Mouse (Mus musculus) testis, postnatal 10 days (tissue): ENCODE data around the gene Bicc1.

ENCODE experiments used
- DNase-seq: peaks from one replicate; pipeline ENCODE4 v3.0.0; 2021; ENCODE audit warnings: low spot score

The Bicc1 gene

DNA sequence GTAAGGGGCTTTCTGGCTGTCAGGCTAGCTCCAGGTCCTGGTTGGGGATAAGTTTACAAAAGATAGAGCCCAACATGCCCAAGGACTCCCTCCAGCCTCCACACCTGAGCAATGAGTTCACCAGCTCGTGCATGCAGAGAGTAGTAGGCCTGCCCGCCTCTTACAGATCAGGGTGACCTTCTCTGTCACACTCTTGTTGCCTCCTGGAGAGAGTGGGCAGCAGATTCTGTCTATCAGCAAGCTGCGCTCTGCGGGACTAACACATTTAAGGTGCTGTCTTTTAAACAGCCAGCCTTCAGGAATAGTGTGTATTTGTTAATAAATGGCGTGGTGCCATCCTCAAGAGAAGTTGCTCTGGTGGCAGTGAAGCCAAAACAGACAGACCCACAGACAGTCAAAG is 101.4 kb downstream of the Bicc1 start:
- DNase-seq = no peak

DNA sequence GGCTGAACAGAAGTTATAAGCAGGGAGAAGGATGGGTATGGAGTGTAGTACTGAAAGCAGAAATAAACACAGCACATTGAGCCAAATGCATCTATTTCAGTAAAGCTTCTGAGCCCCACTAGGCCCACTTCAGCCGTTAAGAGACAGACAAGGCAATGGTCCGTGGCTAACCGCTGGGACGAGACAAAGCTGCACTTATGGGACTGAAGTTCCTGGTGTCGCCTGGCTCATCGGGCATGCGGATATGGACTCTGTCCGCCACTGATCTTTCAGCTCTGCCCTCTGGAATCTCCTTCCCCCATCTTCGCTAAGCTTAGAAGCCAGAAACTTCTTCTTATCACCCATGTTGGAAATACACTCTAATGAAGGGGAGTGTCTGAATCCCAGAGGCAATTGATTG is 106.8 kb downstream of the Bicc1 start:
- no peak for DNase-seq

DNA sequence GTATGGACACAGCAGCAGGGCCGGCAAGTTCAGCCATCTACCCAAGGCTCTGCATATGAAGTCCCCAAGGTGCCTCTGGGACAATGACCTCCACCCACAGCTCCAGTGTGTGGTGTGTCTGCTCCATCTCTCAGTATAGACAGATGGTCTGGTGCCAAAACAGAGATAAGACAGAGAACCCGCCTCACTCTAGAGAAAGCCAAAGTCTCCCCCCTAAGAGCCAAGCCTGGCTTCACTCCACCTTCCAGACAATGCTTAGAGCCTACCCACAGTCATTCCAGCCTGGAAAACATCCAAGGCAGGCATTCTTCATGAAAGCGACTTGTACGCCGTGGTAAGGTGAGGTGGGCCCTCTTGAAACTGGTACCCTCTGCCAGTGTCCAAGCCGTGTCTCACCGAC is 107.3 kb downstream of the Bicc1 start:
- DNase-seq = no peak

DNA sequence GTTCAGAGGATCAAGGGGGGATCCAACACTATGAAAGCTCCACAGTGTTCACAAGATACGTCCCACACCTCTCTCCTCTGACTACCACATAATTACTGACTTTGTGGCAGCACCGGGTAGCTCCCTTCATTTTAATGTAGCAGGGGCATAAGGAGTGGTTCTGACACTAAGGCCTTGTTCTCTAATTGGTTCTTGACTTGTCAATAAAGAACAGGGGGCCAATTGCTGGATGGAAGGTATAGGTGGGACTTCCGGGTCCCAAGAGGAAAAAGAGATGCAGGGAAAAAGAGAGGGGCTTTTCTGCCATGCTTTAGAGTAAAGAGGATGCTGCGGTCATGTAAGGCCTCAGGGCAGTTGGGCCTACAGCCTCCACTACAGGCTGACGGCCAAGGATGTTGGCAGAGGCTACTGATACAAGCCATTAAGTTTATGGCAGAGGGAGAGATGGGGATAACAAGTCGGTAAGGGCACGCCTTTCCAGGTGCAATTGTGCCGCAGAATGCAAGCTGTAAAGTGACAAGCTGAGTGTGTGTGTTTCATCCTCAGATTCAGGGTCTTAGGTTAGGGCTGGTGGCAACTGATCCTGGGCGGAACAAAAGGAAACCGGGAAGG is 108.7 kb downstream of the Bicc1 start:
- DNase-seq = no peak

DNA sequence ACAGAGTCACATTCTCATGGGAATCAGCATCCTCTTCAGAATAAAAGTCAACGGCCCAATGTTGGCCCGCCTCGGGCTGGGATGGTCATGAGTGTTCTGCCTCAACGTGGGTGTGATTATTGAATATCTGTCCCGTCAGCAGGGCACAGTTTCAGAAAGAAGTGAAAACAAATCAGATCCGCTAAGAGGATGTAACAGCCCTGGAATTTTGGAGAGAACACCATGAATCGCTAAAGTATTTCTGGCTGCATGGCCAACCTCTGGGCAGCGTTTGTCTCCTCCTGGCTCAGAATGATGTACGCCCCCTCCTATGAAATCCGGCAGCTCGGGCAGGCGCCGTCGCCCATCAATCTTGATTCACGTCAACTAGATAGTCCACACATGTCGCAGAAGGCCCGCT is 110.2 kb downstream of the Bicc1 start:
- DNase-seq = peak; percentile 54

DNA sequence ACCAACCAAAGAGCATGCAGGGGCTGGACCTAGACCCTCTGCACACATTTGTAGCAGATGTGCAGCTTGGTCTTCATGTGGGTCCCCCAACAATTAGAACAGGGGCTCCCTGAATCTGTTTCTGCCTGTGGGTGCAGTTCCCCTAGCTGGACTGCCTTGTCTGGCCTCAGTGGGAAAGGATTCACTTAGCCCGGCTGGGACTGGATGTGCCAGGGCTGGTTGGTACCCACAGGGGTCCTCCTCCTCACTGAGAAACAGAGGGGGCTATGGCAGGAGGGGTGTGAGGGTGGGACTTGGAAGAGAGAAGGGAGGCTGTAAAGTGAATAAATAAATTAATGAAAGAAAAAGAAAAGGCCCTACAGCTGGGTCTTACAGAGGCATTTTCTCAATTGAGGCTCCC is 115.1 kb downstream of the Bicc1 start:
- no peak for DNase-seq

DNA sequence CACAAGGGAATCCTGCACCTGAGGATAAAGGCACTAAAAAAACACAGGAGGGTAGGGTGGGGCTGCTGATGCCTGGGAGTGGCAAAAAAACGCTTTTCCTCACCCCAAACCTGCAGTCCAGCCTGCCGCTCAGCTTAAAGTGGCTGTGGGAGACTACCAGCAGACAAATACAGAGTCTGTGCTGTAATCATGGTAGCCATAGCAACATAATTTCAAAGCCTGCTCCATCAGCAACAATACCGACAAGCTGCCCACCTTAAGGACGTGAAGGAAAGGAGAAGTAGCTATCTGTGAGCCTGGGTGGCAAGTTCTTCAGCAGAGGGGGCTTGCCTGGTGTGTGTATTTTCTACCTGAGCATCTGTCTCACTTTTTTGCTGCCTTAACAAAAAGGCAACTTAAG is 117.6 kb downstream of the Bicc1 start:
- no peak for DNase-seq

DNA sequence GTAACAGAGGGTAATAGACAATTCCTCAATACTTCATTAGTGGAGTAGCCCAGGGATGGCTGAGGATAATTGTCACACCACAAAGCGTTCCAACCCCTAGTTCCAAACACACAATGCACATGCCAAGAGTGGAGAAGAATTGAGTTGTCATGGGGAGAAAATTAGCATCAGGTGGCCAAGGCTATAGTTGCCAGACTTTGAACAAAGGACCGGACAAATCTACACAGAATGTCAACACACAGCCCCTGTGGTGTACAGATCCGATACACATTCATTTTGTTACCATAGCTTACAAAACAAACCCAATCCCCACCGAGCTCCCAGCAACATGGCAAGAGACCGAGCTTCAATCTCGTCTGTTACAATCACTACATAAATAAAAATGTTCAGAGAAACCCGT is 123.0 kb downstream of the Bicc1 start:
- DNase-seq = no peak

DNA sequence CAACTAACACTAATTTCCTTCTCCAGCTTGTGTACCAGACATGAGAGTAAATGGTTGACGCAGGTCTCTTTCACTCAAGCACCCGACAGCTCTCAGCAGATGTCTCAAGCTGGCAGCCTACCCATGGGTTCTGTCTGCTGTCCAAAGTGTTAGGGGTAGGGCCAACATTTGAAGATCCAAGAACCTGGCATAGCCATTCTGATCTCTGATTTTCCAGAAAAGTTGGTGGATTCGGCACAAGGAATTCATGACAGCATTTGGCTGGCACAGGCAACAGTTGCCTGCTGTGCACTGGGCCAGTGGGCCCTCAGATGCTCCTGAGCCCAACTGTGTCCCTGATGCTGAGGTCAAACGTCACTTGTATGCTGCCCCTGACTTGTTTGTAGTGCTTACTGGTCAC is 130.5 kb downstream of the Bicc1 start:
- DNase-seq = no peak

DNA sequence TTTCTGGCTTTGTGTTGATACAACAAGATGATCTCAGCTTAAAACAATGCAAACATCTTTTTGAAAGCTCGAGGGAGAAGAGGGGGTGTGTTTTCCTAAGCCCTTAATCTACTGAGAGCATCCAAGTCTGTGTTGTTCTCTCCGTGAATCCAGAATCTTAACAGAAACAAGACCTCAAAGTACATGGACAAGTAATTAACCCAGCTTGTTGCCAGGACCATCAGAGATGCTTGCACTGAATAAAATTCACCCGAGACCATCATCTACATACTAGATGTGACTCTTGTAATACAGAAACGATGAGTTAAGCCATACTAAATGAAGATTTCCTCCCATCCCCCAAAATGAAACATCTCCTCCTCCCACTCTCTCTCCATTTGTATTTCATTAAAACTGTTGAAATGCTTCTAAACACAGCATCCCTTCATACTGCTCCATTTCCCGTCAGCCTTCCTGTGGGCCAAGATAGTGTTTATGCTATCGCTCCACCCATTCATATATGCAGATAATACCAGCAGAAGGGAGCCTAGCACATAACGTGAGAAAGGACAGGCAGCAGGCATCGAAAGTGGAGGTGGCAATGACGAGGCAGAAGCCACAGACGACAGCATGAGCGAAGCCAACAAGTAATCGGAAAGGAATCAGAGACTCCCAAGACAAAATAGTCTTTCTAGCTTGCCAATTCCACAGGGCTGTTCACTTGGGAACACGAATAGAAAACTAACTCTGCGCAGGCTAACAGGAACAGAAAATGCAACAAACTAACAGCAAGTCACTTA is 131.2 kb downstream of the Bicc1 start:
- no peak for DNase-seq

DNA sequence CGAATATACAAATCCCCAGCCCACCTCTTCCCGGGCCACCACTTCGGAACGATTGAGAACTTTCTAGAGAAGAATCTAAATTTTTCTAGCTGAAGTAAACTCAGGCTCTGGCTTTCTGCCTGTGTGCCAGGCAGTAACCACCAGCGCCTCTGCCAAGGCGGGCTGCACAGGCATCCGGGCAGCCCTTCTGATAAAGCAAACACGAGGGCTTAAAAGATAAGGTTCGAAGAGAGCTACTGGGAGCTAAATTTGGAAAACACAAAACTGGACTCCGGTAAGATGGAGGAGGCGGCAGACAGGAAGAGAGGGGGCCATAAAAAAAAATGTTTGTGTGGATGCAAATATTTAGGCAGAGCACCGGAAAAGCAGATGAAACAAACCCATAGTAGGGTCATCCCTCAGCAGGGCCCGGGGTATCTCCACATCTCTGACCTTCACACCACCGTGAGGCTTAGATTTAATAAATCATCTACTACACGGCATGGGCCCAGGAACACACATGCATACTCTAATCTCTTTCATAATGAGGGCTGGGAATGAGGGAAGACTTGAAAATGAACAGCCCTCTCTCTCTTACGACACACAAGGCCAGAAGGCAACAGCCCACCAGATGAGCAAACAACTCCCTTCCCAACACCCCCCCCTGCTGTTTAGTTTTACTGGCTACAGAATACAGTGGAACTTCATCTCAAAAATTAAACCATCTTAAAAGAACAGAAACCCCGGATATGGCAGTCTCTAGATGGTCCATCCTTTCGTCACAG is 134.2 kb downstream of the Bicc1 start:
- no peak for DNase-seq

DNA sequence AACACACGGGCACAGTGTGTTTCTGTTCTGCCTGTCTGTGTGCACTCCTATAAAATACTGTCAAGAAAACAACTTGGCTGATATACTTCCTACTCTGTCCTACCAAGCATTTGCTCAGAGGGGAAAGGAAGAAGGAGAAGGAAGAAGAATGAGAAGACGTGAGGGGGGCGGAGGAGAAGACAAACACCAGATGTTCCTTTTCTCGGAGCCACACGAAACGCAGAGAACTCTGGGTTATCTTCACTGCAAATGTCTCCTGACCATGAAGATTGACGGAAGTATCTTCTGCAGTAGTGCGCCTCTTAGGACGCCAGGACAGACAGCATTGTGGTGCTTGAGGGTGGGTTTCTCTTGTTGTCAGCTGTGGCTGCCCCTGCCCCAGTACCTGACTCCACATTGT is 134.8 kb downstream of the Bicc1 start:
- no peak for DNase-seq

DNA sequence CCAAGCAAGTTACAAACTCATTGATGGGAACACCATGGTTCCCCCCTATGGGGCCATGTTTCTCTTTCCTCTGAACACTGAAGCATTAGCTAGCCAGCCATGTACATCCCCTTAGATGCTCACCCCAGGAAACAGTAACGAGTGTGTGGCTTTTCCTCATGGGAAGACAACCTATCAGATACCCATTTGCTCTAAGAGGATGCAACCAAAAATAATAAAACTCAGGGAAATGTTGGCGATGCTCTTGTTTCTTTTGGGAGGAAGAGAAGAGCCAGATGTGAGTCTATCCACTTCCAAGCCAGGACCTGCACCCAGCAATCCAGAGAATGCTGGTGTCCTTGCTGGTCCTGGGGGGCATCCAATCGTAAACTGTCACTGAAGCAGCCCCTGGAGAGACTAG is 136.0 kb downstream of the Bicc1 start:
- DNase-seq = no peak

DNA sequence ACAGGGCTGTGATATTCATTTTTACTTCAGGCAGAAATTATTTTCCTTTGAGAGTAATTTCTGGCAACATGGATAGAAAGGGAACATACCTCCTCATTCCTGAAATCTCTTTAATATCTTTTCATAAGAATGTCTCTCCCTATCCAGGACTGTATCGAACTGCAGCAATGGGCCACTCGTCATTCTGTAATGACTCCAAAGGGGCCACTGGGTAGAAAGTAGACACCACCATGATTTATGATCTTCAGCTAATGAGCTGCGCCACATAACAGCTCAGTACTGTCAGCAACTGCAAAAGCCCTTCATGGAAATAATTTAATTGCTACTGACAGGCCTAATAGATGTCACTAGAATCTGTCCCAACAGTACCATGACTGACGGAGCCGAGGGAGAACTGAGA is 139.0 kb downstream of the Bicc1 start:
- no peak for DNase-seq

DNA sequence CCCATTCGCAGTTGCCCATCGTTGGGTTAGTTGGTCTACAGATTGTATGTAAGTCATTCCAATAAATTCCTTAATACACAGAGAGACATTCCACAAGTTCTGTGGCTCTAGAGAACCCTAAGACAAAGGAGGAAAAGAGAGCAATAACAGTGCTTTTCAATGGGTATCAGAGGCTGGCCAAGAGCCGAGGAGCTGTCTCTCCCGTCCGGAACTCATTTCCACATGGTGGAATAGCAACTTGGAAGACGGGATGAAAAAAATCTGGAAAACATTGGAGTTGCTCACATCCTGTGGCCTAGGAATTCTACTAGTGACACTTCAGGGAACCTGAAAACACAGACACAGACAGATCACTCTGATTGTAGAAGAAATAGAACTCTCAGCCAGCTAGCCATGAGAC is 139.7 kb downstream of the Bicc1 start:
- no peak for DNase-seq

DNA sequence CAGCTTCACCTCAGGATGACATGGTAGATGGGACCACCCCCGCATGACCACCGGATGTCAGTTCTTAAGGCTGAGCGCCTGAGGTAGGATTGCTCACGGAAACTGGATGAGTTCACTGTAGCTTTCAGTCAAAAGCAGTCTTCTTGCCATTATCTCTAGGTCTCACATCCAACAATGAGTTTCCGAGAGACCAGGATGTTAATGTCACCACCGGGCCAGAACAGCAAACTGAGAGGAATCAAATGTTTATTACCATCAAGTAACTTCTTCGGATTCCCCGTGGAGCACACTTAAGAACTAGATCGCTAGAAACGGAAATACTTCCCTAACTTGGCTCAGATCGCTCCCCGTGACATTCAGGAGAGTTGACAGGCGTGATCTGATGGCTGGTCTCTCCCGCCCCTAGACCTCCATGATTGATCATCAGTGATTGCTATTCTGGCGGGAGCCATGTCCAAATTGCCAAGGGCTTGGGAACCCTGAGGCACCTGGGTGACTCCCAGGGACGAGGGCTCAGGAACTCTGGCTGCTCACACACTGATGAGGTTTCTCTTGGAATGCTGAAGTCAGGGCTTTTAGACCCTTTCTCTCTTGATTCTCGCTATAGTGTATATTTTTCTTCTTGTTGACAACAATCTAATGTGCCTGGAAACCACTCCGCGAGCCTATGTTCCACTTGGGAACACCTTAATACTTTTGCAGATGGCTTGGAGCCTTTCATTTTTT is 149.6 kb downstream of the Bicc1 start:
- DNase-seq = no peak

DNA sequence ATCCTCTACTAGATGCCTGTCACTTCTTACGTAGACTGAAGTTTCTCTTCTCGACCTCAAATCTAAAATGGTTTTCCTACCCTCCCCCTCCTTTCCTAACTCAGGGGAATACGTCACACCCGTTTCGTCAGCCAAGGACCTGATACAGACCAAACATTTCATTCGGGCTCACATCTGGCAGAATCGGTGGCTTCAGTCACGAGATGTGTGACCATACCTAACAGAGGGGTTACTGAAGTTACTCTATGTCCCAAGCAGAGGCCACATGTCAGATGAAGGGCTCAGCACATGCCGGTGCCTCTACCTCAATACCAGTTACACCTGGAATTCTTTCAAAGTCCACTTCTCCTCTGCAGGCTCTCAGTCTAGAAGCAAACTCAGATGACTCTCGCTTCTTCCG is 150.8 kb downstream of the Bicc1 start:
- no peak for DNase-seq

DNA sequence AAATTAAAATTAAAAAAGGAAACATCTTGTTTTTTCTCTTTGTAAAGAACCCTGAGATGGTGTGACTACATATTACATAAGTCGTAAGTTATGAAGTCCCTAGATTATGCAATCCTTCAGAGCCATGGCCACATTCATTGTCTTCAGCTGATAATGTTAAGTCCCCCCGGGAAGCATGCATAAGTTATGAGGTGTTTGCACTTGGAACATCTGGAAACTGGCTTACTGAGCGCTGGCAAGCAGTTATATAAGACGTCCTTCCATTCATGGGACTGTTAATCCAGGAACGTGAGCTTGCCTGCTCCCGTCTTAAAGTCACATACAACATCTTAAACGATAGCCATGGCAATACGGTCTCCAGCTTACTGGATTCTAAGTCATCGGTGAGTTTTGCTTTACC is 151.5 kb downstream of the Bicc1 start:
- DNase-seq = no peak

DNA sequence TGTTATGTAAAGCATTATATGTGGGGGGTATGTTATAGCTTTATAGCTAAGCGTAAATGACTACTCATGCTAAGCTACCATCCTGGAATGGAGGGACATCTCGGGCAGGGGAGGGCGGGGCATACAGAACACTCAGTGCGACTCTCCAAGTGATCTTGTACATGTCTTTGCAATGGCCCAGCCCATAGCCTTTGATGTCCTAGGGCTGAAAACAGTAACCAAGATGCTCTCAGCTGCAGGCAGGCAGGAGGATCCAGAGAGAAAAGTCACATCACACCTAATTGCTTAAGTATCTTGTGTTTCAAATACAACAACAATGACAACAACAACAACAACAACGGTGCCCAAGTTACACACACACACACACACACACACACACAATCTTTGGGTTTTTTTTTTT is 152.0 kb downstream of the Bicc1 start:
- no peak for DNase-seq

DNA sequence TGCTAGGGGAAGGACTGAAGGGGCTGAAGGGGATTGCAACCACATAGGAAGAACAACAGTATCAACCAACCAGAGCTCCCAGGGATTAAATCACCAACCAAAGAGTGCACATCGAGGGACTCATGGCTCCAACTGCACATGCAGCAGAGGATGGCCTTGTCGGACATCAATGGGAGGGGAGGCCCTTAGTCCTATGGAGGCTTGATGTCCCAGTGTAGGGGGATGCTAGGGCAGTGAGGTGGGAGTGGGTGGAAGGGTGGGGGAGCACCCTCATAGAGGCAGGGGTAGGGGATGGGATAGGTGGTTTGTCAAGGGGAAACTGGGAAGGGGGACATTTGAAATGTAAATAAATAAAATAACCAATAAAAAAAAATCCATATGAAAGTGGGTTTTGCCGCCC is 152.5 kb downstream of the Bicc1 start:
- DNase-seq = no peak

DNA sequence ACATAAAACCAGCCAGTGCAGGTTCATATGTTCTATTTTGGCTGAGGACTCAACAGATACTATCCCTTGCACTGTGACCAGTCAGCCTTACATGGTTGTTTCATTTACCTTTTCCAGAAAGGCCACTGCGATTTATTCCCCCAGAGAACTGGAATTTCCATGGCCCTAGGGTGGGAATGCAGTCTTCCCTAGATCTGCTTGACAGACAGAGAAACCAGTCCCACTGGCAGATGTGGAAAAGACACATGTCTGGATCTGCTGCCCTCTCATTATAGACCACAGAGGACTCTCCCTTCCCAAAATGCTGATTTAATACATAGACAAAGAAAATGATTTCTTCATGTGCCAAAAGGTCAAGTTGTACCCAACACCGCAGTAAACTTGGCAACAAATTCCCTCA is 156.6 kb downstream of the Bicc1 start:
- DNase-seq = no peak

DNA sequence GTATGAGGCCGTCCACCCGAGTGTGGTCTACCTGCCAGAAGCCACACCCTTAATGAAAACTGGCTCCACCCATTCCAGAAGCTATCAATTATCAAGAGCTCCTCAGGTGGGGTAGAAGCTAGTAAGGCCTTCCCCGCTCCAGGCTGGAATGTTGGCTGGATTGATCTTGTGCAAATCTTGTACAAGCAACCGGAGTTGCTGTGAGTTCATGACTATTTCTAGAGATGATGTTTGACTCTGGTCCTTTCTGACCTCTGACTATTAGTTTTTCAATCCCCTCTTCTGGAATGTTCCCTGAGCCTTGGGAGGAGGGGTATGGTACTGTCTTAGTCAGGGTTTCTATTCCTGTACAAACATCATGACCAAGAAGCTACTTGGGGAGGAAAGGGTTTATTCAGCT is 157.3 kb downstream of the Bicc1 start:
- DNase-seq = no peak

DNA sequence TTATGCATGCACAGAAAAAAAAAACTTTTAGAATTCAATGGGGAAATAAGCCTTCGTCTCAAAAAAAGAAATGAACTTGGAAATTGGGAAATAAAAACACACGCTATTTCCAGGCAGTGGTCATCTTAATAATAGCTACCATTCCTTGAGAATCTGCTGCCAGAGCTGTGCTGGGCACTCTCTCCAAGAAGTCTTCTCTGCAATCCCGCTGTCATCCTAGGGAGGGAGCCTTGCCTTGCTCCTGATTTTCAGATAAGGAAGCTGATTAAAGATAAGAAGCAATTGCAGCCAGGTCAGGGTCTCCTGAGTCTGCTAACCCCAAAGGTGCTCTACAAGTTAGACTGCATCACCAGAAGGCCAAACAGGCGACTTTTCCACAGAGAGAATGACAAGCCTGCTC is 161.4 kb downstream of the Bicc1 start:
- no peak for DNase-seq
